Mouse (Mus musculus): Measurements from ENCODE around the gene Zbtb8b.
"Not testable (repeated sequence)": the region's sequence is repeated elsewhere in the genome, so short reads cannot be mapped to it uniquely, and the experiment has no call there.

Zbtb8b gene

DNA sequence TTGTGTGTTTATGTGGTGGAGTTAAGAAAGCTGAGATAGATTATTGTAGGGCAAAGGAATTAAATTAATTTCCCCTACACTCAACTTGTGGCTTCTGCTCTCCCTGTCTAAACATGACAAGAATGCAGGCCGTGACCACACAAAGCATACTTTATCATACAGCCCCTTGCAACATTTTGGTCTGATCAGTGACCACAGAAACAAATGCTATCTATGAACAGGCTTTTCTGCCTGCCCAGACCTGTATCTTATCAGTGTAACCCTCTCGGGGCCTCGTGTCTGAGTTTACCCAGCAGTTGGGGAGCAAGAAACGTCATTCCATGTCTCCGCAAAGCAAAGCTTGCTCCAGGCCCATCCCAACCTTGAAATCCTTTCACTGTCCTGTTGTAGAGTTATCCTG is 24.2 kb downstream of the Zbtb8b start:
- no peak for DNase-seq (ENCODE audit: low spot score in 2 of 2)

GRCm38 (mm10) chr4:129415892-129416291 is 24.8 kb downstream of the Zbtb8b start:
- DNase-seq (ENCODE audit: low spot score in 2 of 2), result no peak

- DNase-seq (ENCODE audit: low spot score in 2 of 2), result no peak
These were observed 29.7 kb downstream of the Zbtb8b start for GRCm38 (mm10) chr4:129410991-129411390.

DNA sequence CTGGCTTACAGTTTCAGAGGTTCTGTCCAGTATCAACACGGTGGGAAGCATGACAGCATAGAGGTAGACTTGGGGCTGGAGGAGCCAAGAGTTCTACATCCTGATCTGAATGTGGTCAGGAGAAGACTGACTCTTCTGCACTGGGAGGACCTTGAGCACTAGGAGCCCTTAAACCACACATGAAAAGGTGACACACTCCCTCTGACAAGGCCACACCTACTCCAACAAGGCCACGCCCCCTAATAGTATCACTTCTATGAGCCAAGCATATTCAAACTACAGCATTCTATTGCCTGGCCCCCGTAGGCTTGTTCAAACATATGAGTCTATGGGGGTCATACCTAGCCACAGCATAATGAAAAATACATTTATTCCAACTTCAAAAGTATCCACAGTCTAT is 30.1 kb downstream of the Zbtb8b start:
- not testable (repeated sequence) for DNase-seq (ENCODE audit: low spot score in 2 of 2)

DNA sequence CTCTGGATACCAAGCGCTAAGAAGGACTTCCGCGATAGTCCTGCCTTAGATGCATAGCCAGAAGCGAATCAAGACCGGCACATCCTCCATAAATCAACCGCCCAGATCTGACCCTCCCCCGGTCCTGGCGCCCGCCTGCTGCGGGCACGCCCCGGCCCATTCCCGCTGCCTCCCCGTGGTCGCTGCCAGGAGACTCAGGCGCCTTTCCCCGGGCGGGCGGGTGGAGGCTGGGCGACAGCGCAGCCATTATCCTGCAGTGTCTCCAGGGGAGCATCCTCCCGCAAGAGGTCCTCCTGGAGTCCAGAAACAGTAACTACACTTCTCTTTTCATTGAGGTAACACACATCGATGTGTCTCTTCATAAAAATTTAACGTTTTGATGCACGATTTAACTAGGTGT is 34.2 kb downstream of the Zbtb8b start:
- peak in 1 of 2 experiments; percentile 24 for DNase-seq (ENCODE audit: low spot score in 2 of 2)

GRCm38 (mm10) chr4:129399813-129400212 is 40.8 kb downstream of the Zbtb8b start:
- no peak for DNase-seq (ENCODE audit: low spot score in 2 of 2)

GRCm38 (mm10) chr4:129396960-129397359 is 43.7 kb downstream of the Zbtb8b start:
- DNase-seq (ENCODE audit: low spot score in 2 of 2), result no peak

GRCm38 (mm10) chr4:129394089-129394870 is 46.4 kb downstream of the Zbtb8b start:
- no peak for DNase-seq (ENCODE audit: low spot score in 2 of 2)

- no peak for DNase-seq (ENCODE audit: low spot score in 2 of 2)
These were observed 49.6 kb downstream of the Zbtb8b start for GRCm38 (mm10) chr4:129390936-129391557.

DNA sequence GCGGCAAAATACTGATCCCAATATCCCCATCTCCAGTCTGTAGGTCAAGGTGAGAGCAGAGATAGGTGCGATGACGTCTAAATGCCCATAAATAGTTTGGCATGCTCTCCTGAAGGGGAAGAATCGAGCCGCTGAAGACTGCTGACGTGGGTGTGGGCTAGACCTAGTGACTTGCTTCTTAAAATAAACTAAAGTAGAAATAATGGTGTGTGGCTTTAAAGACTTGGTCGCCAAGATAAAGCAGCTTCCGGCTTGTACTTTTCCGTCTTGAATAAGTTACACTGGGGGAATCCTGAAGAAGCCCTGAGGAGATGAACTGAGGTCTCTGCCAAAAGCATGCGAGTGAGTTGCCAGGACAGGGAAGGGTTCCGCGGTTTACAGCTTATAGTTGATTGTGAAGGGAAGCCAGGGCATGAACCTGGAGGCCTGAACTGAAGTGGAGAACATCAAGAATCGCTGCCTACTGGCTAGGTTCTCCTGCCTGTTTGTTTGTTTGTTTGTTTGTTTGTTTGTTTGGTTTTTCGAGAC is 50.4 kb downstream of the Zbtb8b start:
- DNase-seq (ENCODE audit: low spot score in 2 of 2), result no peak

DNA sequence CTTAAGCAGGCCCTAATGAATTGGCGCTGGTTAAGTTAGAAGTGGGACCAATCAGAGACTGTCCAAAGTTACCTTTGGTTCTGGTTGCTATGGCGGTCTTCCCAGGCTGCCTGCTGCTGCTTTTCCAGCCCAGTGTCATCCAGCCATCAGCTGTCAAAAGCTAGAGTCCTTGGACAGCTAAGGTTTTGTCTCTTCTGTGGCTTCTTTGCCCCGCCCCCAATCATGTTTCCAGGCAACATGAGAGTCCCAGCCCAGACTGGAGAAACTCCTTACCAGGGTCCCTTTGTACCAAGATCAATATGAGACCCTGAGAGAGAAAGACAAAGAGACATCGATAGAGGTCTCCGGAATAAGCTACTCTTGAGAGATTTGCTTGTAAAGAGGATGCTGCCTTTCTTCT is 52.2 kb downstream of the Zbtb8b start:
- DNase-seq (ENCODE audit: low spot score in 2 of 2), result no peak

GRCm38 (mm10) chr4:129386989-129387388 is 53.7 kb downstream of the Zbtb8b start:
- no peak for DNase-seq (ENCODE audit: low spot score in 2 of 2)

- no peak for DNase-seq (ENCODE audit: low spot score in 2 of 2)
These were observed 54.2 kb downstream of the Zbtb8b start for GRCm38 (mm10) chr4:129386269-129386946.

DNA sequence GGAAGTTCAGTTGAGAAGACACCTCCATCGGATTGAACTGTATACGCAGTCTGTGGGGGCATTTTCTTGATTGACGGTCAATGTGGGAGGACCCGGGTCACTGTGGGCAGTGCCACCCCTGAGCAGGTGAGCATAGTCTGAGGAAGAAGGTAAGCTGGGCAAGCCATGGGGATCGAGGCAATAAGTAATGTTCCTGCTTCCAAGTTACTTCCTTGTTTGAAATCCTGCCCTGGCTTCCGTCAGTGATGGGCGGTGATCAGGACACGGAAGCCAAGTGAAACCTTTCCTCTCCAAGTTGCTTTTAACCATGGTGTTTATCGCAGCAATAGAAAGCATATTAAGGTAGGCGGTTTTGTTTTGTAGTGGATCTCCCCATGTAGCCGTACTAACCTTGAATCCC is 55.0 kb downstream of the Zbtb8b start:
- no peak for DNase-seq (ENCODE audit: low spot score in 2 of 2)

DNA sequence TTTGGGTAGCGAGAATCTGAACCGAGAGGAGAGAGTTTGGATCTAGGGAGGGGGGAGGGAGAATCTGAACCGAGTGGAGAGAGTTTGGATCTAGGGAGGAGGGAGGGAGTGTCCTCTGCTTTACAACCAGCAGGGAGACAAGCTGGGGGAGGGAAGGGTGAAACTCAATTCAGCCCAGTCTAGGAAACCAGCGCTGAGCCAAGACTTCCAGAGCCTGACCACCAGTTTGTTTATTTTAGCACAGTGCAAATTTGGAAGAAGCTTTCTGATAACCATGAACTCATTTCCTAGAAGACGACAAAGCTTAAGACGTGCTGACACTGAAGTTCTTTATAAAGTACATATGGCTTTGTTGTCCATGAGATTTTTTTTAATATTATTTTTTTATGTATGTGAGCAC is 56.2 kb downstream of the Zbtb8b start:
- no peak for DNase-seq (ENCODE audit: low spot score in 2 of 2)

DNA sequence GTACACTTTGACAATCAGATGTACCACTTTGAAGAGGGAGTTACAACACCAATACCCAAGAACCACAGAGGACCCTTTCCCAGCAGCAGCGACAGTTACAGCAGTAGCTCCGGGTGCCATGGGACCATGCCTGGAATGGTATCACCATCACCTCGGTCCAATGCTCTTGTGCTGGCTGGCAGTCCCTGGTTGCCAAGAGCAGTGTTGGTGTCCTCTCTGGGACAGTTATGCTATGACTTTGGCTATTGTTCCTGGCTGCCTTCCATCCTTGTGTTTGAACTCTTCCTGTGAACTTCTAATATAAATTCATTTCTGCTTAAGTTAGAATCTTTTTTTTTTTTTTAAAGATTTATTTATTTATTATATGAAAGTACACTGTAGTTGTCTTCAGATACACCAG is 57.1 kb downstream of the Zbtb8b start:
- DNase-seq (ENCODE audit: low spot score in 2 of 2), result no peak

- no peak for DNase-seq (ENCODE audit: low spot score in 2 of 2)
These were observed 58.2 kb downstream of the Zbtb8b start for GRCm38 (mm10) chr4:129382488-129382887.

DNA sequence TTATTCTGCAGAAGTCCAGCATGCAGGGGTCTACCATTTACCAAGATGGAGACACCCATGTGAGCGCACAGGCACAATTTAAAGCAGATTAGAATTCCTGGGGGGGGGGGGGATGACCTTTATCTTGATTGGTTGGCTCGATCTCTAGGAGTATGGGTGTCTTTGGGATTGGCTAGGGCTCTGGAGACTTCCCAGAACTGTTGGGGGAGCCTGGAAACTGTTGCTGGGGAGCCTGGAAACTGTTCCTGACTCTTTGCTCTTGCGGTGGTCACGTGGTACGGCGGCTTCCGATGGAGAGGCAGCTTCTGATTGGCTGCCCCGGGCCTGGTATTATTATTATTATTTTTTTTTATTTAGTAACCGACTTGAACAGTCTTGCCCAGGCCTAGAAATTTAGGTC is 58.6 kb downstream of the Zbtb8b start:
- no peak for DNase-seq (ENCODE audit: low spot score in 2 of 2)

DNA sequence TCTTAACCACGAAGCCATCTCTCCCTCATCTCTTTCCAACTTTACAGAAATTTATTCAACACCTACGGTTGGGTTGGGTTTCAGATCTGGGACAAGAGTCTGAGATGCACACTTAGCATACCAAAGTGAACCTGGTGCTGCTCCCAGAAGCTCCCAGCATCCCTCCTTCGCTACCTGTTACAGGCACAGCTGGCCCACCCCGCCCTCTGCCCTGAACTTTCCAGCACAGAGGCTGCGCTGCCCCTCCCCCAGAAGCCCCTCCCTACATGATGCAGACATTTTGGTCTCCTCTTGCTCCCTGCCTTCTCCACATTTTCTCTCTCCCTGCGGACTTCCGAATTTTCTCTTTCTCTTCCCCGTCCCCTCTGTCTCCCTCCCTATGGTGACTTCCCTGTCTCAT is 59.5 kb downstream of the Zbtb8b start:
- DNase-seq (ENCODE audit: low spot score in 2 of 2), result no peak

GRCm38 (mm10) chr4:129379805-129380204 is 60.8 kb downstream of the Zbtb8b start:
- DNase-seq (ENCODE audit: low spot score in 2 of 2), result no peak

DNA sequence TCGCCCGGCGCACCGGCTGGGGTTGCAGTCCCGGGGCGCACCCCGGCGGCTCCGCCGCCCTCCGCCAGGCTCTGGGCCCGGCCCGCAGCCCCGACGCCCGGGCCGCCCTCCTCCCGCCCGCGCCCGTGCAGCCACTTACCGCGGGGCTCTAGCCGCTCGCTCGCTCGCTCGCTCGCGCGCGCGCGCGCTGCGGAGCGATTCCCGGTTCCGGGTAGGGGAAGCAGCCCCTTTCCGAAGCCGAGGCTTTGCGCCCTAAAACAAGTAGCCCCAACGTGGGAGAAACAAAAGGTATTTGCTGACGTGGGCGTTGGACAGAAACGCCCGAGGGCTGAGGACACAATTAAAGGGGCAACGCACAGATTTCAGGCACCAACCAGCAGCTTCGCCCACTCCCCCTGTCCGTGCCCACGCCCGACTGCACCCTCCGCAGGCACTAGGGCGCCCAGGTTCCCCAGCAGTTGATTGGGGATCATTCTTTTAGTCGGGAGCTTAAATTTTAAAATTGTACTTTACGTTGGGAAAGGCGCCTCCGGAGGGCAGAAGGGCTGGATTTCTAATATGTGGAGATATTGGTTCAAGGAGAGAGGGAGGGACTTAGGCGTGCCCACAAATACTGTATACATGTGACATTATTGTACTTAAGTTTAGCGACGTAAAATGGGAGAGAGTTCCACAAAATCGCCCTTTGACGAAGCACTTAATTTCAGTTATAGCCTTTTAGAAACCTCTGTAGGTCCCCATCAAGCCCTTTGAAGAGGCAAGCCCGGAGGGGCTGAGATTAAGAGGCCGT is 62.9 kb downstream of the Zbtb8b start, which contains the start of gene Zbtb8a:
Gene Zbtb8a (minus strand): TSS at position 516 of the 790 bp plus-strand sequence.
- DNase-seq (ENCODE audit: low spot score in 2 of 2), result peak; percentile 14 to 29

All from spleen, postnatal 14 days (tissue).